Mouse (Mus musculus) testis, adult 2 months (tissue): ENCODE measurements around the gene Nbea.

ENCODE experiments used
- CTCF ChIP-seq: fragments of 200-500 bp; IDR thresholded peaks from 2 replicates; pipeline ENCODE4 v1.5.1; 2012; ENCODE audit warnings: low read depth, mild to moderate bottlenecking, inconsistent platforms, low read length, moderate library complexity; ENCODE audit not compliant: control insufficient read depth, insufficient read depth, insufficient replicate concordance
- POLR2A ChIP-seq: fragments of 200-500 bp; IDR thresholded peaks from 2 replicates; pipeline ENCODE4 v1.6.1; 2012; ENCODE audit warnings: low read depth, mild to moderate bottlenecking, inconsistent platforms, low read length, moderate library complexity; ENCODE audit not compliant: control insufficient read depth

- TF ChIP-seq CTCF (no peak), POLR2A (no peak)
These were observed 310.3 kb downstream of the Nbea start for GRCm38 (mm10) chr3:55872944-55873924.
